Mouse (Mus musculus): ENCODE measurements at regions not wholly inside any gene's neighbourhood (a gene's known extent, or its start where the extent isn't known, plus 50 kb on each side); places are given as distances from the start of the nearest gene placed in this dataset.

GRCm38 (mm10) chr7:68686396-68687139, 62.5 kb downstream of the Arrdc4 start:
- no peak for DNase-seq (ENCODE audit: extremely low spot score)

GRCm38 (mm10) chr7:68682929-68683643, 66.0 kb downstream of the Arrdc4 start:
- no peak for DNase-seq (ENCODE audit: extremely low spot score)

GRCm38 (mm10) chr7:68682318-68682728, 66.7 kb downstream of the Arrdc4 start:
- no peak for DNase-seq (ENCODE audit: extremely low spot score)

- DNase-seq (ENCODE audit: extremely low spot score), result no peak
Observed at GRCm38 (mm10) chr7:68679770-68680169, 69.3 kb downstream of the Arrdc4 start.

- peak; percentile 5 for DNase-seq (ENCODE audit: extremely low spot score)
Observed at GRCm38 (mm10) chr7:68667790-68668732, 81.0 kb downstream of the Arrdc4 start.

- no peak for DNase-seq (ENCODE audit: extremely low spot score)
Observed at GRCm38 (mm10) chr7:68667215-68667614, 81.8 kb downstream of the Arrdc4 start.

GRCm38 (mm10) chr7:68656354-68656753, 92.7 kb downstream of the Arrdc4 start:
- no peak for DNase-seq (ENCODE audit: extremely low spot score)

GRCm38 (mm10) chr7:68653534-68653933, 95.5 kb downstream of the Arrdc4 start:
- no peak for DNase-seq (ENCODE audit: extremely low spot score)

- no peak for DNase-seq (ENCODE audit: extremely low spot score)
Observed at GRCm38 (mm10) chr7:68651418-68651817, 97.6 kb downstream of the Arrdc4 start.

GRCm38 (mm10) chr7:68637556-68638215, 111.4 kb downstream of the Arrdc4 start:
- DNase-seq (ENCODE audit: extremely low spot score), result no peak

GRCm38 (mm10) chr7:68621080-68621479, 128.0 kb downstream of the Arrdc4 start:
- DNase-seq (ENCODE audit: extremely low spot score), result no peak

GRCm38 (mm10) chr7:68610499-68610898, 138.5 kb downstream of the Arrdc4 start:
- DNase-seq (ENCODE audit: extremely low spot score), result no peak

GRCm38 (mm10) chr7:68607170-68607569, 141.9 kb downstream of the Arrdc4 start:
- no peak for DNase-seq (ENCODE audit: extremely low spot score)

GRCm38 (mm10) chr7:68606278-68606677, 142.8 kb downstream of the Arrdc4 start:
- DNase-seq (ENCODE audit: extremely low spot score), result no peak

- DNase-seq (ENCODE audit: extremely low spot score), result no peak
Observed at GRCm38 (mm10) chr7:68603711-68604110, 145.3 kb downstream of the Arrdc4 start.

- no peak for DNase-seq (ENCODE audit: extremely low spot score)
Observed at GRCm38 (mm10) chr7:68602003-68602402, 147.0 kb downstream of the Arrdc4 start.

GRCm38 (mm10) chr7:68594017-68594386, 155.0 kb downstream of the Arrdc4 start:
- no peak for DNase-seq (ENCODE audit: extremely low spot score)

- DNase-seq (ENCODE audit: extremely low spot score), result no peak
Observed at GRCm38 (mm10) chr7:68593344-68594016, 155.6 kb downstream of the Arrdc4 start.

- DNase-seq (ENCODE audit: extremely low spot score), result no peak
Observed at GRCm38 (mm10) chr7:68582540-68583325, 166.3 kb downstream of the Arrdc4 start.

- DNase-seq (ENCODE audit: extremely low spot score), result peak; percentile 44
Observed at GRCm38 (mm10) chr7:68580650-68581049, 168.4 kb downstream of the Arrdc4 start.
